In genomic region chr7:25221102-25221883, GRCm38 (mm10) we compare ENCODE assay signal across 8 mouse cellular contexts. TPM values are rescaled to one million over a fixed set of nuclear protein-coding genes. Genes with fewer than 3 reads are reported as not detected.
DNase-seq lines count a peak whose midpoint lies in the region; ATAC-seq lines count a peak whose summit lies in the region.

Gene Zfp526, plus strand, starts transcription at chr7:25221425.

- no peaks in the 10 kb centered on the region for H3K27me3 ChIP-seq in megakaryocyte, embryonic 14.5 days (replicated peaks)

- ATAC-seq in common myeloid progenitor, adult 5-6 weeks (replicated peaks; ENCODE audit: low read depth, poor library complexity, severe bottlenecking) = peak; percentile 73

- H3K9me3 ChIP-seq in megakaryocyte, embryonic 14.5 days = no peaks in the 10 kb centered on the region

- H3K4me3 ChIP-seq in megakaryocyte, embryonic 14.5 days (replicated peaks) = peak within 1 kb of the TSS; percentile 96

- peaks cover 52% of the 10 kb centered on the region for H3K36me3 ChIP-seq in megakaryocyte, embryonic 14.5 days (replicated peaks; ENCODE audit: low read length)

- peaks cover 86% of the 10 kb centered on the region for H3K4me1 ChIP-seq in megakaryocyte, embryonic 14.5 days

- DNase-seq in ZHBTc4 (ENCODE audit: low read depth, low spot score) = peak; percentile 99
- DNase-seq in gastrocnemius, adult 8-10 months (ENCODE audit: low spot score in 2 of 2) = peak; percentile 94 to 97
- DNase-seq in hindlimb bud, embryonic 11.5 days (ENCODE audit: extremely low spot score, low read depth, low spot score) = peak; percentile 93
- peak; percentile 89 to 97 for DNase-seq in left cerebral cortex, adult 8-10 months (ENCODE audit: low spot score in 2 of 2)
- DNase-seq in right cerebral cortex, postnatal 10 days (ENCODE audit: low spot score in 2 of 2) = peak; percentile 99
- DNase-seq in urinary bladder, postnatal 25 days (ENCODE audit: low spot score) = peak; percentile 93

RNA-seq across cellular contexts. Expression of gene Zfp526, which starts in this region (rescaled TPM):
- total RNA-seq in common myeloid progenitor, adult 5-6 weeks (2017) = 8.3 and 10.2 TPM in 2 replicates
- total RNA-seq in gastrocnemius, adult 8-10 months (2022) = 1 to 10 TPM; 5.5 to 6.4 (median 6.1) TPM
- 10 to 100 TPM; 12.1 to 12.9 (median 12.8) TPM for total RNA-seq in left cerebral cortex, adult 8-10 months (2022)
- polyA plus RNA-seq in megakaryocyte, embryonic 14.5 days (2012; ENCODE audit: insufficient read depth, low replicate concordance) = 4.8 and 8.9 TPM in 2 replicates

Comparison
In these comparisons a context has a peak if more than half of its experiments do, and no peak if none do; other contexts are left out.
1. Peak in every context shown above with its lines: DNase-seq, ATAC-seq and H3K4me3 ChIP-seq.